Mouse (Mus musculus): Measurements from ENCODE around the gene Hnrnpf.

DNA sequence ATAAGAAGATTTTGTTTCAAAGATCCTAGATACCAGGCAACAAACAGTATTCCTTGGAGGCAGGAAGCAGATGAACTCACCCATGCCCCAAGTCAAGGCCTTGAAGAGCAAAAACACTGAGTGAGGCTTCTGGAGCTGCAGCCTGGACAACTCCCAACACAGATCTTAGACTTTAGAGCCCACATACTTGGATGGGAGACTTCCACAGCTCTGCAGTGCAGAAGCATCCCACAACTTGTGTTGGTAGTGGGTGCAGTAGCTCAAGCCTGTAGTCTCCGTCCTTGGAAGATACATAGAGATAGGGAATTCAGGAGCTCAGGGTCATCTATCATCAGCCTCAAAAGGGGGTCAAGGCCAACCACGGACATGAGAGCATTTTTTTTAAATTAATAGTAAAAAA lies 14.2 kb upstream of the Hnrnpf start:
- TF ChIP-seq CTCF (IDR thresholded peaks at IDR 0.05; ENCODE audit: control insufficient read depth, insufficient read depth, insufficient read length): no peak
- no peak for TF ChIP-seq MYOD1 (IDR thresholded peaks at IDR 0.05; ENCODE audit: control insufficient read depth, insufficient read length, low read depth)

All from C2C12 (cell line).